Mouse (Mus musculus) megakaryocyte, embryonic 14.5 days (primary cell): ENCODE results near the gene Bend7.

Source experiments
- FLI1 ChIP-seq: IDR thresholded peaks from 2 replicates; pipeline ENCODE4 v1.6.1; 2012; ENCODE audit warnings: low read length, inconsistent platforms, mixed read lengths
- GATA1 ChIP-seq: IDR thresholded peaks from 3 replicates; pipeline ENCODE4 v1.6.1; 2012; ENCODE audit warnings: mixed read lengths, low read length, inconsistent platforms, borderline replicate concordance

- TF ChIP-seq GATA1 (no peak), FLI1 (no peak)
Measured at GRCm38 (mm10) chr2:4831493-4831892, 113.9 kb downstream of the Bend7 start.
